Mouse (Mus musculus): Measurements from ENCODE around the gene Fam84a. TPM values are rescaled to one million over a fixed set of nuclear protein-coding genes. Genes with fewer than 3 reads are reported as not detected.

The Fam84a gene
- polyA plus RNA-seq, 1 experiment from 2014 or later: 7.9 TPM

GRCm38 (mm10) chr12:14149022-14149842, 2.6 kb downstream of the Fam84a start:
- H3K4me2 ChIP-seq (ENCODE audit: low read depth, low read length): peak overlapping the region; percentile 95
- peak overlapping the region; percentile 71 for H3K9ac ChIP-seq (ENCODE audit: low read depth, low read length)
- no peaks in the 10 kb centered on the region for H3K9me3 ChIP-seq (ENCODE audit: control insufficient read depth, low read length)
- WGBS: 22% methylated on average over 27 of the region's 27 CpGs
- H3K27me3 ChIP-seq (replicated peaks; ENCODE audit: control insufficient read depth, insufficient read depth, low read length): no peaks in the 10 kb centered on the region; the same call in 1 of the 2 replicates
- peaks cover 24% of the 10 kb centered on the region for H3K4me1 ChIP-seq (ENCODE audit: control insufficient read depth, insufficient read depth, low read length)
- no peak overlapping the region for H3K27ac ChIP-seq (ENCODE audit: low read length)
- ATAC-seq: no peak
- peak overlapping the region; percentile 63 for H3K4me3 ChIP-seq (ENCODE audit: low read length)
- H3K36me3 ChIP-seq (ENCODE audit: control insufficient read depth, insufficient read depth, low read length): no peaks in the 10 kb centered on the region

GRCm38 (mm10) chr12:14137046-14137445, 14.8 kb downstream of the Fam84a start:
- Histone ChIP-seq H3K27ac (ENCODE audit: low read length) (no peak overlapping the region), H3K4me1 (ENCODE audit: control insufficient read depth, insufficient read depth, low read length) (no peaks in the 10 kb centered on the region), H3K9me3 (ENCODE audit: control insufficient read depth, low read length) (no peaks in the 10 kb centered on the region), H3K27me3 (replicated peaks; ENCODE audit: control insufficient read depth, insufficient read depth, low read length) (no peaks in the 10 kb centered on the region), H3K4me2 (ENCODE audit: low read depth, low read length) (no peak overlapping the region), H3K9ac (ENCODE audit: low read depth, low read length) (no peak overlapping the region), H3K36me3 (ENCODE audit: control insufficient read depth, insufficient read depth, low read length) (no peaks in the 10 kb centered on the region), H3K4me3 (ENCODE audit: low read length) (no peak overlapping the region)
- 84% methylated on average over 1 of the region's 1 CpGs for WGBS
- ATAC-seq: no peak

- no peak for ATAC-seq
- no peaks in the 10 kb centered on the region for H3K36me3 ChIP-seq (ENCODE audit: control insufficient read depth, insufficient read depth, low read length)
- H3K4me1 ChIP-seq (ENCODE audit: control insufficient read depth, insufficient read depth, low read length): no peaks in the 10 kb centered on the region
- H3K4me2 ChIP-seq (ENCODE audit: low read depth, low read length): no peak overlapping the region
- no peak overlapping the region for H3K27ac ChIP-seq (ENCODE audit: low read length)
- H3K9ac ChIP-seq (ENCODE audit: low read depth, low read length): no peak overlapping the region
- H3K4me3 ChIP-seq (ENCODE audit: low read length): no peak overlapping the region
- no peaks in the 10 kb centered on the region for H3K27me3 ChIP-seq (replicated peaks; ENCODE audit: control insufficient read depth, insufficient read depth, low read length)
- WGBS: 79% methylated on average over 6 of the region's 6 CpGs
- no peaks in the 10 kb centered on the region for H3K9me3 ChIP-seq (ENCODE audit: control insufficient read depth, low read length)
These were observed 37.1 kb downstream of the Fam84a start for GRCm38 (mm10) chr12:14114730-14115129.

GRCm38 (mm10) chr12:14096944-14097343, 54.9 kb downstream of the Fam84a start:
- no peak overlapping the region for H3K27ac ChIP-seq (ENCODE audit: low read length)
- H3K9ac ChIP-seq (ENCODE audit: low read depth, low read length): no peak overlapping the region
- no peaks in the 10 kb centered on the region for H3K9me3 ChIP-seq (ENCODE audit: control insufficient read depth, low read length)
- H3K4me1 ChIP-seq (ENCODE audit: control insufficient read depth, insufficient read depth, low read length): no peaks in the 10 kb centered on the region
- no peaks in the 10 kb centered on the region for H3K36me3 ChIP-seq (ENCODE audit: control insufficient read depth, insufficient read depth, low read length)
- no peak overlapping the region for H3K4me3 ChIP-seq (ENCODE audit: low read length)
- ATAC-seq: no peak
- no peaks in the 10 kb centered on the region for H3K27me3 ChIP-seq (replicated peaks; ENCODE audit: control insufficient read depth, insufficient read depth, low read length)
- H3K4me2 ChIP-seq (ENCODE audit: low read depth, low read length): no peak overlapping the region
